Mouse (Mus musculus): Measurements from ENCODE around the gene Dus2.

The Dus2 gene

DNA sequence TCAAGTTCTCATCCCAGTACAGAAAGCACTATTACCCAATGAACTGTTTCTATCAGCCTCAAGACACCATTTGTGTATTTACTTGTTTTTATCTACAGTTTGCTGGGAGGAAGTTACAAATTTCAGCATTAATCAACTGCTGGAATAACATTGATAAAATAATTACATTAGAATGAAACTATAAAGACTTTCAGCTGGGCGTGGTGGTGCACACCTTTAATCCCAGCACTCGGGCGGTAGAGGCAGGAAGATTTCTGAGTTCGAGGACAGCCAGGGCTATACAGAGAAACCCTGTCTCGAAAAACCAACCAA is 84.7 kb downstream of the Dus2 start:
- no peak for DNase-seq (ENCODE audit: low read depth, low spot score)

DNA sequence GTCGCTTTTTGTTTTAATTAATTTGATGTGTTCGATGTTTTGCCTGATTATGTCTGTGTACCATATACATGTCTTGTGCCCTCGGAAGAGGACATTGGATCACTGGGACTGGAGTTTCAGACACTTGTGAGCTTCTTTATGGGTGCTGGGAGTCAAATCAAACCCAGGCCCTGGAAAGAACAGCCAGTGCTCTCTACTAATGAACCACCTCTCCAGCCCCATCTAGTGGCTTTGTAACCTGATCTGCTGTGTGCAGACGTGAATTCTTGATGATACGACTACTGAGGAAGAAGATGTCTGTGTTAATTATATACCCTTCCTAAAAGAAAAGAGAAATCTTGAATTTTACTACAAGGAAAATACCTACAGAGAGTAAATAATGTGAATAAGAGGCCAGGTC is 85.5 kb downstream of the Dus2 start:
- DNase-seq (ENCODE audit: low read depth, low spot score) = no peak

DNA sequence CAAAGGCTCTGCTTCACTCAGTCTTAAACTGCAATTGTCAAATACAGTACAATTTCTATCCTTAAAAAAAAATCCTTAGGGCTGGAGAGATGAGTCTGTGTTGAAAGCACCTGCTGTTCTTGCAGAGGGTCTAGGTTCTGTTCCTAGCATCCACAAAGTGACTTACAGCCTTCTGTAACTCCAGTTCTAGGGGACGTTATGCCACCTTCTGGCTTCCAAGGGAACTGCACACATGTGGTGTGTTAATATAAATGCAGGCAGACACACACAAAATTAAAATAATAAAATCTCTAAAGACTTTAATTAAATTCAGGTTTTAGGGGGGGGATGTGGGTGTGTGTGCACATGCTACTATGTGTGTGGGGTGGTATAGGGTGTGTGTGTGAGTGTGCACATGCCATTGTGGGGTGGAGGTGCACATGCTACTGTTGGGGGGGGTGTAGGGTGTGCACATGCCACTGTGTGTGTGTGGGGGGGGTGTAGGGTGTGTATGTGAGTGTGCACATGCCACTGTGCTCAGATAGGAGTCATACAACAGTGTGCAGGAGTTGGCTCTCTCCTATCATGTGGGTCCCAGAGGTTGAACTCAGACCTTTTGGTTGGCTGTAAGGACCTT is 86.4 kb downstream of the Dus2 start:
- DNase-seq (ENCODE audit: low read depth, low spot score) = no peak

DNA sequence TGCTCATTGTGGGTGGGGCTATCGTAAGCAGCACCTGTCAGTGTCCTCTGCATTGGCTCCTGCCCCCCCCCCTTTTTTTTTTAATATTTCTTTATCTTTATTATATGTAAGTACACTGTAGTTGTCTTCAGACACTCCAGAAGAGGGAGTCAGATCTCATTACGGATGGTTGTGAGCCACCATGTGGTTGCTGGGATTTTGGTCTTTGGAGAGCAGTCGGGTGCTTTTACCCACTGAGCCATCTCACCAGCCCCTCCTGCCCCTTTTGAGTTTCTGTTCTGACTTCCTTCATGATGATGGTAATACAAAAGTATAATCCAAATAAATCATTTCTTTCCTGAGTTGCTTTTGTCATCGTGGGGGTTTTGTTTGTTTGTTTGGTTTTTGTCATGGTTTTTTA is 111.2 kb downstream of the Dus2 start:
- no peak for DNase-seq (ENCODE audit: low read depth, low spot score)

Data from A20 (cell line).